Mouse (Mus musculus): ENCODE measurements around the gene Rassf5.
"Not testable (repeated sequence)": the region's sequence is repeated elsewhere in the genome, so short reads cannot be mapped to it uniquely, and the experiment has no call there.

The Rassf5 gene

GRCm38 (mm10) chr1:131181642-131182527, 63.2 kb downstream of the Rassf5 start:
- DNase-seq (ENCODE audit: low spot score in 2 of 2), result peak; percentile 76 to 91

GRCm38 (mm10) chr1:131180386-131180785, 64.7 kb downstream of the Rassf5 start:
- DNase-seq (ENCODE audit: low spot score in 2 of 2), result no peak

- peak in 1 of 2 experiments; percentile 50 for DNase-seq (ENCODE audit: low spot score in 2 of 2)
These were observed 67.0 kb downstream of the Rassf5 start for GRCm38 (mm10) chr1:131178083-131178482.

- DNase-seq (ENCODE audit: low spot score in 2 of 2), result peak in 1 of 2 experiments; percentile 54
These were observed 67.8 kb downstream of the Rassf5 start for GRCm38 (mm10) chr1:131177249-131177648.

- DNase-seq (ENCODE audit: low spot score in 2 of 2), result peak in 1 of 2 experiments; percentile 48
These were observed 69.2 kb downstream of the Rassf5 start for GRCm38 (mm10) chr1:131175819-131176218.

- peak in 1 of 2 experiments; percentile 57 for DNase-seq (ENCODE audit: low spot score in 2 of 2)
These were observed 69.9 kb downstream of the Rassf5 start for GRCm38 (mm10) chr1:131175189-131175588.

GRCm38 (mm10) chr1:131174299-131174861, 70.7 kb downstream of the Rassf5 start:
- no peak for DNase-seq (ENCODE audit: low spot score in 2 of 2)

GRCm38 (mm10) chr1:131173809-131174208, 71.2 kb downstream of the Rassf5 start:
- DNase-seq (ENCODE audit: low spot score in 2 of 2), result no peak

GRCm38 (mm10) chr1:131173001-131173400, 72.1 kb downstream of the Rassf5 start:
- DNase-seq (ENCODE audit: low spot score in 2 of 2), result no peak

GRCm38 (mm10) chr1:131167612-131168011, 77.4 kb downstream of the Rassf5 start:
- DNase-seq (ENCODE audit: low spot score in 2 of 2), result no peak

- no peak for DNase-seq (ENCODE audit: low spot score in 2 of 2)
These were observed 80.6 kb downstream of the Rassf5 start for GRCm38 (mm10) chr1:131164427-131164826.

- no peak for DNase-seq (ENCODE audit: low spot score in 2 of 2)
These were observed 84.0 kb downstream of the Rassf5 start for GRCm38 (mm10) chr1:131161091-131161490.

GRCm38 (mm10) chr1:131159573-131160327, 85.3 kb downstream of the Rassf5 start:
- DNase-seq (ENCODE audit: low spot score in 2 of 2), result not testable (repeated sequence)

- peak; percentile 56 to 80 for DNase-seq (ENCODE audit: low spot score in 2 of 2)
These were observed 89.6 kb downstream of the Rassf5 start for GRCm38 (mm10) chr1:131155456-131155855.

- peak; percentile 85 to 93 for DNase-seq (ENCODE audit: low spot score in 2 of 2)
These were observed 91.9 kb downstream of the Rassf5 start, which contains the start of gene Eif2d for GRCm38 (mm10) chr1:131153018-131153629. Gene Eif2d, plus strand, starts transcription at chr1:131153181.

- no peak for DNase-seq (ENCODE audit: low spot score in 2 of 2)
These were observed 95.6 kb downstream of the Rassf5 start for GRCm38 (mm10) chr1:131149496-131149895.

- no peak for DNase-seq (ENCODE audit: low spot score in 2 of 2)
These were observed 98.9 kb downstream of the Rassf5 start for GRCm38 (mm10) chr1:131146181-131146614.

- DNase-seq (ENCODE audit: low spot score in 2 of 2), result not testable (repeated sequence)
These were observed 99.8 kb downstream of the Rassf5 start for GRCm38 (mm10) chr1:131145222-131145621.

GRCm38 (mm10) chr1:131142472-131142871, 102.6 kb downstream of the Rassf5 start:
- DNase-seq (ENCODE audit: low spot score in 2 of 2), result no peak

GRCm38 (mm10) chr1:131141449-131141848, 103.6 kb downstream of the Rassf5 start:
- DNase-seq (ENCODE audit: low spot score in 2 of 2), result no peak
